Mouse (Mus musculus) adrenal gland, adult 18-20 months (tissue): Measurements from ENCODE around the gene Fam13a. TPM values are rescaled to one million over a fixed set of nuclear protein-coding genes. Genes with fewer than 3 reads are reported as not detected.

ENCODE experiments used
- DNase-seq, 2 experiments: peaks; one replicate each; pipeline ENCODE4 v3.0.0; 2021 to 2022; ENCODE audit warnings: low spot score in 2 of 2
- total RNA-seq, 2 experiments: library from RNA; stranded (reverse); gene quantifications; 1 replicate in 1 of 2; 2 replicates in 1 of 2; pipeline ENCODE4 v1.2.3; 2021

Gene Fam13a
- total RNA-seq, 2 experiments from 2014 or later, result 50.7 to 60.7 TPM

- DNase-seq, result no peak
Measured at GRCm38 (mm10) chr6:59010792-59011191, 13.6 kb downstream of the Fam13a start.

GRCm38 (mm10) chr6:59004630-59005029, 19.7 kb downstream of the Fam13a start:
- no peak for DNase-seq

- DNase-seq, result no peak
Measured at GRCm38 (mm10) chr6:58999044-58999453, 25.3 kb downstream of the Fam13a start.

DNA sequence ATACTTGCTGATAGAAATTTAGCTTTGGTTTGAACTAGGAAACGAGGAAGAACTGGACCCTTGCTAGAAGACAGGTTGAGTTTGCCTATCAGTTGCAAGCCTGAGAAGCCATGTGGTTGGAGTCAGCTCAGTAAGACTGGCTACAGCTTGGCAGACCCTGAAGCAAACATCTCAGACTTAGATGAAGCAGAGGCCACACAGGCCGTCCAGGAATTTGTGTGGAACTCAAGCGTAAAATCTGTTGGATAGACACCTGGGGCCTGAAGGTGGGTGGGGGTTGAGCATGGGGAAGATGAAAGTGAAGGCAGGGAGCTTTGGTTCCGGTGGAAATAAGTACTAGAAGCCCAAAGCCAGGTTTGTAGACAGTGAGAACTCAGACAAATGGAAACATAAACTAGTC, 25.8 kb downstream of the Fam13a start:
- no peak for DNase-seq

GRCm38 (mm10) chr6:58989149-58989548, 35.2 kb downstream of the Fam13a start:
- no peak for DNase-seq

GRCm38 (mm10) chr6:58988706-58989105, 35.6 kb downstream of the Fam13a start:
- DNase-seq, result no peak

GRCm38 (mm10) chr6:58987166-58987565, 37.2 kb downstream of the Fam13a start:
- DNase-seq, result no peak

GRCm38 (mm10) chr6:58985186-58985585, 39.2 kb downstream of the Fam13a start:
- DNase-seq, result no peak

- no peak for DNase-seq
Measured at GRCm38 (mm10) chr6:58975249-58975648, 49.1 kb downstream of the Fam13a start.

DNA sequence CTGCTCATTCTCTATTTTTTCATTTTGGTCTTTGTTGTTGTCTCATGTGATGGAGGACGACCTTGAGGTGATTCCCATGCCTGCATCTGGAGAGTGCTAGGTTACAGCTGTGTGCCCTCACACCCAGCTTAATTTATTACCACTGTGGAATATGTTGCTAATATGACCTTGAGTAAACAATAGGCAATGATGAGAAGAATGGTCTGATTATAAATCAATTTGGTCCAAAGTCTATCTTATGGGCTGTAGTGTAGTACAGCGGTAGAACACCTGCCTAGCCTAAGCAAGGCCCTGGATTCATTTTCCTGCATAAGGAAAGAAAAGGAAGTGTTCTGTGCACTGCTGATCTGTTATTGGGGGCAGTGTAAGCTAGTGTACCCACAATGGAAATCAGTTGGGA, 49.9 kb downstream of the Fam13a start:
- no peak for DNase-seq

DNA sequence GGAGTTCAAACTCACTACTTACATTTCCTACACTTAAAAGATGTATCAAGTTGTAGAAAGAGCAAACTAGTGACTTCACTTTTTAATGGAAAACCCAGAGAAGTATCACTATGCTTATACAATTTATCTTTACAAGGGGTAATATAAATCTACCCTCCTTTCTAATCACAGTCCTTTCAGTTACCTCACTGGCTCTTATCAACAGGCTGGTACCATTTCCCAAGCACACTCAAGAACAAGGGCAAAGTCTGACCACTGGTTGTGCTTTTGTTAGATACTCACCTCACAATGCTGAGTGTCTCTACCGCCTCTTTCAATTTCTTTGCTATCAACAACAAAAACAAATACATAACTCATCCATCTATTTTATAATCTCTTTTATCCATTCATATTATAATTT, 51.5 kb downstream of the Fam13a start:
- no peak for DNase-seq

DNA sequence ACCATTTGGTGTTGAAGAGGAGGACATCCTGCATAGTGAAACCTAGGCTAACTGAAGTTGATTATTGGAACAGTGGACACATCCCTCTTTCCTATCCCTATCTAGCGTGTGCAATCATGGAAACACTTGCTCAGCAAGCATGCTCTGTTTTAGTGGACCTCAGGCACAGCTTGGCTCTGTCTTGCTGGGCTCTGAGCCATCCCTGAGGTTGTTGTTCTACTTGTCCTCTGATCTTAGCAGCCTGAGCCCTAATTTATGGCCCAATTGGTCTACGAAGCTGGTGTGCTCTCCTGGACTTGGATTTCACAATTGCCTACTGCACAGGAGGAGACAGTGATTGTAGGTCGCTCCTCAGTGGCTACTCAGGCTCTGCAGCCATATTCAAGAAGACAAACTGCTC, 56.1 kb downstream of the Fam13a start:
- DNase-seq, result no peak

DNA sequence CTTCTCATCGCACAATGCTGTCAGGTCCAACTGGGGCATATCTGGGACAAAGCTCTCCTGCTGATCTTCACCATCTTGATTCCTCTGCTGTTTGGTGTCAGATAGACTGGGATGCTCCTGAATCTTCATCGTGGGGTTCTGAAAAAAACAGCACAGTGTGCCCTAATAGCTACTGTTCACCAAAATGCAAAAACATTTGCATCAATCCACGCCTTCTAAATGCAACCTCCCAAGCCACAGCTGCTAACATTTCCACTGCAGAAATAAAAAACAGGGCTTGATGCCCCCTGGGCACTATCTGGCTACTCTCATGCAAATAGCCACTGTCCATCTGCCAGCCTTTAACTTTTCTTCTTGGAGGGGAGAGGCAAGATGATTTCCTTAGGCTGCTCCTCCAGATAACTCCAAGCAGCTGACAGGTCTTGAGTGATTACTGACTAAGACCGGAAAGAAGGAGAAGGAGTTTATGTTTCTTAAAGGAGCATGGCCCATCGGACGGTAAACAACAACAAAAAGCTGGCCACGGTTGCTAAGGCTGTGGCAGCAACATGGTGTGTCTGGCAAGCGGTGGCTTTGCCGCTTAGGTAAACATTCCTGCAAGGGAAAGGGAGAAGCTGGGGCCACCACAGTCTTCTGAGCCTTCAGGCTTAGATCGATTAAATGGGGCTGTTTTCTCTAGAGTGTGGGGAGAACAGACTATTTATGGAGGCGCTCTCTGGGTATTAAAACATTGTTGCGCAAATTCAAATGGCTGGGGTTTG, 59.1 kb downstream of the Fam13a start:
- no peak for DNase-seq

- DNase-seq, result no peak
Measured at GRCm38 (mm10) chr6:58964565-58964964, 59.8 kb downstream of the Fam13a start.

- no peak for DNase-seq
Measured at GRCm38 (mm10) chr6:58964091-58964490, 60.3 kb downstream of the Fam13a start.

GRCm38 (mm10) chr6:58962691-58963090, 61.7 kb downstream of the Fam13a start:
- no peak for DNase-seq

DNA sequence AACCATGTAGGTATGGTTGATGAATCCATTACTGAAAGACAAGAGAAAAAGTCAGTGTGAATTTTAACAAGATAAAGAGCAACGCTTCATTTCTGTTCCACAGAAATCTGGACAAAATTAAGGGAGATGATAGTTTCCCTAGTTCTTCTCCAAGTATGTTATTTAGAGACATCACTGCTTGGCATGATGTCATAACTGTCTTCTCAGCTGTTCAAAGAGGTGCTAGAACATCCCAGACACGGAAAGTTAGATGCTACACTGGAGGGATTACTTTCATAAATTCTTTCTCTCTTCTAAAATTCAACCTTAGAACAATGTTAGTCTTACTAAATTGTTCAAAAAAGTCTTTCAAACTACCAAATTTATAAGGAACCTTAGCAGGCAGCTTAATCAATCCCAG, 63.8 kb downstream of the Fam13a start:
- DNase-seq, result no peak

- no peak for DNase-seq
Measured at GRCm38 (mm10) chr6:58951128-58951992, 73.0 kb downstream of the Fam13a start.

DNA sequence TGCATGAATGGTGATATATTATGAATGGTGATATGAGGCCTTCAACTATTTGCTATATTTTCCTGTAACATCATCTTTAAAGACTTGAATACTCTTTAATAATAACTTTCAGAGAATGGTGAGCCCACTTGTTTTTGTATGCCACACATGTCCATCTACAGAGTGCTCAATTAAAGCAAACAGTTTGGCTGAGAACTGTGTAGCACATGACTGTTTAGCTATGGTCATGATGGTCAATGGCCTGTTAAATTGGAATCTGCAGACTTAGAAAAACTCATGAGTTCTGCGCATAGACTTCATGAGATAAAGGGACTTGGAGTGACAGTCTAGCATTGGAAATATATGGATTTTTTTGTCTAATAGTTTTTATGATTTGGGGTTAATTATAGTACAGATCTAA, 73.9 kb downstream of the Fam13a start:
- DNase-seq, result no peak

DNA sequence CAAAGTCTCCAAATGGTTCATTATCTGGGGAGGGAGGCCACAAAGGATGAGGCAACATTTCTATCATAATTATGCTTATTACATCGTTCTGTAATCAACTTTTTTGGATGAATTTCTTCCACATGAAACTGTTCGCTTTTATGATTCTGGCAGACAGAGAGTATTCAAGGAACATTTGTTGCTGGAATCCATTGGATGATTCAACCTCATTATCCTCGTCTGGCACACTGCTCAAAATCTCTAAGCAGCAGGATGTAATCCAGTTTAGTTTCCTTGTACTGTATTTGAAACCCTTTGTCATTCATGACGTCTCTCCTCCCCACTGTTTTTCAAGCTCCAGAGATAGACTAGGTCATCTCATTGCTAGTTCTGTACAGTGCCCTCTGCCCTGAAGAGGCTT, 77.5 kb downstream of the Fam13a start:
- DNase-seq, result no peak

DNA sequence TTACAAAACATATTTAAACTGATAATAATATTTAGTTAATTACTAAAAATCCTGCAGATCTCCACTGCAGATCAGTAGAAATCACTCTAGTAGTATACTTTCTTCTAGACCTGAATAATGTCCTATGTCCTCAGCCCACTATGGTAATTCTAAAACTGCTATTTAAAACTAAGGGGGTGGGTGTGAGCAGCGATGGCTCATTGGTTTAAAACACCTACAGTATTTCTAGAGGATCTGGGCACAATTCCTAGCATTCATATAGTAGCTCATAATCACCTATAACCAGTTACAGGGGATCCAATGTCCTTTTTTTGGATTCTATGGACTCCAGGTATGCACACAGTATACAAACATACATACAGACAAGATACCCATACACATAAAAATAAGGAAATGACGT, 78.1 kb downstream of the Fam13a start:
- no peak for DNase-seq

DNA sequence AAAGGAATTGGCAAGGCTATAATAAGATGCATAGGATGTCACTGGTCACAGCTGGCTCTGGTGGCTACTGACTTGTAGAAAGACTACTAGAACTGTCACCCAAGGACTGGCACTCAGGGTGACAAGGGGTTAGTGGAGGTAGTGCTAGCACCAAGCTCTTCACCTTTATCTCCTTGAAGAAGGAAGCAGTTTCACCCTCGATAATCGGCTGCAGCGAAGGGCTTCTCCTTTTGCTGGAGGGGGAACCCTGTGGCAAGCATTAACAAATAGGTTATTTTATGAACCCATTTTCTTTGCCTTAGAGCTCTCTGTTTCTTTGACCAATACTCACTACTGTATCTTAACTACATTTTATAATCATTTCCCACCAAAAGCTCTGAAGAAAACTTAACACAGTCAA, 80.4 kb downstream of the Fam13a start:
- no peak for DNase-seq
